Mouse (Mus musculus) intestine, embryonic 15.5 days (tissue): ENCODE data around the gene Ccser1. TPM values are rescaled to one million over a fixed set of nuclear protein-coding genes. Genes with fewer than 3 reads are reported as not detected.

Source experiments
- ATAC-seq: fragments of 200-750 bp; cut with Nextera tagmentation; 2 replicates; pipeline ENCODE4 v1.8.0; 2017; ENCODE audit warnings: moderate TSS enrichment, moderate library complexity
- H3K27ac ChIP-seq: fragments of 300-500 bp; sonication (generic); 2 replicates; pipeline ENCODE4 v1.5.1; 2015; ENCODE audit warnings: mild to moderate bottlenecking, inconsistent platforms
- H3K27me3 ChIP-seq: fragments of 300-500 bp; sonication (generic); replicated peaks from 2 replicates; pipeline ENCODE4 v1.6.1; 2015; ENCODE audit warnings: inconsistent platforms
- H3K36me3 ChIP-seq: fragments of 300-500 bp; sonication (generic); 2 replicates; pipeline ENCODE4 v1.6.1; 2015; ENCODE audit warnings: inconsistent platforms
- H3K4me1 ChIP-seq: fragments of 300-500 bp; sonication (generic); replicated peaks from 2 replicates; pipeline ENCODE4 v1.6.1; 2015; ENCODE audit warnings: inconsistent platforms
- H3K4me2 ChIP-seq: fragments of 300-500 bp; sonication (generic); replicated peaks from 2 replicates; pipeline ENCODE4 v1.6.1; 2015; ENCODE audit warnings: mild to moderate bottlenecking, inconsistent platforms
- H3K4me3 ChIP-seq: fragments of 300-500 bp; sonication (generic); replicated peaks from 2 replicates; pipeline ENCODE4 v1.5.1; 2015; ENCODE audit warnings: inconsistent platforms
- H3K9ac ChIP-seq: fragments of 300-500 bp; sonication (generic); 2 replicates; pipeline ENCODE4 v1.6.1; 2015; ENCODE audit warnings: inconsistent platforms
- H3K9me3 ChIP-seq: fragments of 300-500 bp; sonication (generic); 2 replicates; pipeline ENCODE4 v1.6.1; 2016; ENCODE audit warnings: inconsistent platforms
- WGBS: fragments of 180-500 bp; shearing (Covaris S2); methylation state at CpG from one replicate; pipeline ENCODE4 v1.1.7; 2015; 5-methylcytosine and 5-hydroxymethylcytosine counted together
- polyA plus RNA-seq: library from polyadenylated mRNA; unstranded; fragments of >200 nt; fragmentation: Nextera tagmentation; extraction: Ambion mirVana; gene quantifications from 2 replicates; pipeline ENCODE4 v1.2.1, GENCODE M21; 2015

Ccser1 gene
- polyA plus RNA-seq, 1 experiment from 2014 or later, result 5.6 TPM

DNA sequence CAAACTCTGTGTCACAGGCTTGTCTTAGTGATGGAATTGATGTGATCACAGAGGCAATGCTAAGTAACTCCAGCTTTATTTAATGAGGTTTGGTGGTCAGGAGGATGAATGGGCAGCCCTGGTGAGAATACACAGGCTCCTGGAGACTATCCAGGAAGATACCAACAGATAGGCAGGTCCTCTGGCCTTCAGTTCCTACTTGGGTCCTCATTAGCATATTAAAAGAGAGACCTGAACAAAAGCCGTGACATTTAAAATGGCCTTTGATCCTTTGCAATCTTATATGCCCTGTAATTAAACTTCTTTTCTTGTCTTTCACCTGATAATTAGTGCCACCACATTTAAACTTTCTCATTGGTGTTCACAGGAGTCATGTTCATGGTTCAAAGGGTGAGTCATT, 83.2 kb downstream of the Ccser1 start:
- H3K4me3 ChIP-seq, result no peak overlapping the region
- no peaks in the 10 kb centered on the region for H3K36me3 ChIP-seq
- WGBS, result 37% methylated on average over 1 of the region's 1 CpGs
- no peak overlapping the region for H3K4me2 ChIP-seq
- H3K27ac ChIP-seq, result no peak overlapping the region
- 0 out of 2 replicates have a peak, but pooled peaks have one; percentile 23 for ATAC-seq
- H3K9me3 ChIP-seq, result no peaks in the 10 kb centered on the region
- no peak overlapping the region for H3K9ac ChIP-seq
- H3K4me1 ChIP-seq, result no peaks in the 10 kb centered on the region
- no peaks in the 10 kb centered on the region for H3K27me3 ChIP-seq

DNA sequence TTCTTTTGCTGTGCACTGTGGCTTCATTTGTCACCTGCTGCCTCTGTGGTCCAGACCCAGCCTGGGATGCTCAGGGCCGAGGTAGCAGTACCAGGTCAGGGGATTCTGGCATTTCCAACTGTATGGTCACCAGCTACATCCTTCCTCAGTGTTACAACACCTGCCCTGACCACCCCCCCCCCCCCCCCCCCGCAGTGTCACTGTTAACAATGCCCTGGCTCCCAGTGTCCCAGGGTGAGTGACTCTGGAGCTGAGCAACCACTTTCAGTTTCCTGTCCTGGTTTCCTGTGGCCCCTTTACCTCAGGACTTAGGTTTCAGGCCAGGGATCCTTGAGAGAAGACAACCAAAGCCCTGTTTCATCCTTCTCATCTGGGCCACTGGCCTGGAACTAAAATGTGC, 90.9 kb downstream of the Ccser1 start:
- Histone ChIP-seq H3K4me3 (no peak overlapping the region), H3K27me3 (no peaks in the 10 kb centered on the region), H3K9ac (no peak overlapping the region), H3K27ac (no peak overlapping the region), H3K36me3 (no peaks in the 10 kb centered on the region), H3K4me1 (no peaks in the 10 kb centered on the region), H3K9me3 (no peaks in the 10 kb centered on the region), H3K4me2 (no peak overlapping the region)
- ATAC-seq, result 0 out of 2 replicates have a peak, but pooled peaks have one; percentile 25
- WGBS, result 59% methylated on average over 2 of the region's 2 CpGs

DNA sequence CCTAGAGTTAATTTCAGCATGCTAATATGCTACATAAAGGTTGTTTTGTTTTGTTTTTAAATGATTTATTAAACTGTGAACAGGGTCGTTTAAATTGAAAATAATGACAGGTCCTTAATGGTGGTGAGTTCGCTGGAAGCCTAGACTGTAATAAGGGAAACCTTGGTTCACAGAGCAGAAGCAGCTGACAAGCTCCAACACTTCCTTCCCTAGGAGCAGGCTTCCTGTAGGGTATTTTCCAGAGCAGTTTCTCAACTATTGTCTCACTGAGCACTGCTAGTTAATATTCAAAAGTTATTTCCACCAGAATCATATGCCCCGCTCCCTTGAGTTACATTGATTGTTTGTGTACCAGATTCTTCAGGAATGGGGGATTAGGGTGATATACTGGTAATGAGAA, 93.3 kb downstream of the Ccser1 start:
- Histone ChIP-seq H3K4me3 (no peak overlapping the region), H3K27me3 (no peaks in the 10 kb centered on the region), H3K9ac (no peak overlapping the region), H3K9me3 (no peaks in the 10 kb centered on the region), H3K36me3 (no peaks in the 10 kb centered on the region), H3K4me1 (no peaks in the 10 kb centered on the region), H3K27ac (no peak overlapping the region), H3K4me2 (no peak overlapping the region)
- ATAC-seq, result no peak
- 70% methylated on average over 3 of the region's 3 CpGs for WGBS

DNA sequence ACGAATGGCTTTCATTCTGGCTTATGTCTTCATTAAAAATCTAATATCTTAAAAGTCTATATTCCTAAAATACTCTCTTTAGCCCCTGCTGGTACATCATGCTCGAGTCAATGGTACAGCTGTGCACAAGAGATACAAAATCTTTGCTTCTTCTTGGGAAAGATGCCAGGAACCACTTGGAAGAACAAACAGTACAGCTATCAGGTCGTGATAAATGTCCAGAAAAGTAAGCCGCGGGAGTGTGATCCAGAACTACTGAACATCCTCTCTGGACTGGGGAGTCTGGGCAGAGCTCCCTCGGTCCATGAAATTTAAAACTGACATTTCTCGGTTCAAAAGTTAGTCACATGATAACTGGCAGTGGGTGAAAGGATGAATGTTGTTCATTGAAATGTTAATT, 99.4 kb downstream of the Ccser1 start:
- WGBS, result 34% methylated on average over 7 of the region's 7 CpGs
- no peak overlapping the region for H3K4me2 ChIP-seq
- no peak for ATAC-seq

DNA sequence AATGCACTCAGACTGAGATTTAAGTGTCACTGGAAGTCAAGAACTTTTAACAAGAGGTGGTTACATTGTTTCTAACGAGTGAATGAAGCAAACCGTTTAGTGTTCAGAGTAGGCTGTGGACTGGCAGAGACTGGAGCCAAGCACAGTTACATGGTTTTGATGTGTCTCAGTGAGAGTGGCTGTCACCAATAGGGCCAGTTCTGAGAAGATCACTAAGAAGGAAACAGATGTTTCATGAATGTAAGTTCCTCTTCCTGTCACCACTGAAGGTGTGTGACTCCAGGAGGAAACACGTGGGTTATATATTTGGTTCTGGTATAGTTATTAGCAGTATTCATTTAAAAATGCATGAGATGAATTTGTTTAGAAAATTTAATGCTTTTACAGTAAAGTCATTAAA, 112.8 kb downstream of the Ccser1 start:
- Histone ChIP-seq H3K4me3 (no peak overlapping the region), H3K4me2 (no peak overlapping the region), H3K9ac (no peak overlapping the region), H3K36me3 (no peaks in the 10 kb centered on the region), H3K27me3 (no peaks in the 10 kb centered on the region), H3K4me1 (no peaks in the 10 kb centered on the region), H3K27ac (no peak overlapping the region), H3K9me3 (no peaks in the 10 kb centered on the region)
- WGBS, result 72% methylated on average over 3 of the region's 3 CpGs
- no peak for ATAC-seq

More for the DNA sequence above, 99.4 kb downstream of the Ccser1 start:
- H3K27ac ChIP-seq, result no peak overlapping the region
- no peaks in the 10 kb centered on the region for H3K27me3 ChIP-seq
- no peak overlapping the region for H3K4me3 ChIP-seq
- H3K36me3 ChIP-seq, result no peaks in the 10 kb centered on the region
- H3K9ac ChIP-seq, result no peak overlapping the region
- no peaks in the 10 kb centered on the region for H3K9me3 ChIP-seq
- no peaks in the 10 kb centered on the region for H3K4me1 ChIP-seq

DNA sequence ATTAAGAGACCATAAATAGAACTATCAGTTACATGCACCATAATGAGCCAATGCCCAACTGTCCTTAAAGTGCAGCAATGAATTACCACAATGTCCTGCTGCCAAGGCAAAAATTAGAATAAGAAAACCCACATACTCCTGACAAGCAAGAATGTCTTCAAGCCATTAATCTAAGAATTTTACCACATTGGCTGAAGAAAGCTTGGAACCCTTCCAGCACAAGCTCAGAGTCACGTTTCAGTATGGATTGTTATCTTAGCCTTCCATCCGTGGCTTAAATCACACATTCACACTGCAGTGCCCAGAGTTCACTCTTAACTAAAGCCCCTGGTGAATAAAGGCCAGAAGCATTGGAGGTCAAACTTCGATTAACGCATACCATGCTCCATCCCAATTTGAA, 115.4 kb downstream of the Ccser1 start:
- no peaks in the 10 kb centered on the region for H3K9me3 ChIP-seq
- no peaks in the 10 kb centered on the region for H3K36me3 ChIP-seq
- no peak overlapping the region for H3K4me2 ChIP-seq
- ATAC-seq, result no peak
- no peak overlapping the region for H3K9ac ChIP-seq
- no peak overlapping the region for H3K4me3 ChIP-seq
- H3K27ac ChIP-seq, result no peak overlapping the region
- WGBS, result 46% methylated on average over 4 of the region's 4 CpGs
- H3K27me3 ChIP-seq, result no peaks in the 10 kb centered on the region
- no peaks in the 10 kb centered on the region for H3K4me1 ChIP-seq

DNA sequence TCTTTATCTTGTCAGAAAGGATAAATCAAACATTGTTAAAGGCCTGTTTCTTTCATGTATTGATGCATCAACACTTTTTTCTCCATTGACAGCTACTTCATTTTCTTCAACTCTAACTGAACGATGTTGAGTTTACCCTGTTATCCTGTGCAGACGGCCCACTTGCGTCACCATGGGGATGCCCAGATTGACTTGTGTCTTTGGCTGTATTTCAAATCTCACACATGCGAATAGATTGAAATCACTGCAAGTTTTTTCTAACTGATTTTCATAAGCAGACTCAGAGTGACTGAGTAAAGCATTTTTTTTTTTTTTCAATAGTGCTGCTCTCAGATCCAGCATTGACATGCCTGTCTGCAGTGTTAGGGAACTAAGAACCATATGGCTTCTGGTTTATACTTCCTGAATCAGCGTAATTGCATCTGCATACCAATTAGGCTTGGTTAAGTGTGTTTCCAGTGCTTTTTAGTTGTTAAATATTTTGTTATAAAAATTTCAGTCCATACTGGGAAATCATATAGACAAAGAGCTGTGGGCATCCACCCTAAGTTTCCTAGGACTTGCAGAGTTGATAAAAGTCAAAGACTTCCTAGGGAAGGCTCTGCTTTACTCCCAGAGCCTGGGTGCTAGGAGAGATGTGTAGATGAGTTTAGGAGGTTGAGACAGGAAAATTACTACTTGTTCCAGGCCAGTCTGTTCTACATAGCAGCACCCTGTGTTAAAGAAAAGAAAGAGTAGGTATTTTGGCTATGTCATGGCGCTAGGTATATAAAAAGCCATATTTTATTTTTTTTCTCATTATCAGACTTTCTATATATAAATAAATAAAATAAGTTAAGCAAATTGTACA, 116.3 kb downstream of the Ccser1 start:
- Histone ChIP-seq H3K4me2 (no peak overlapping the region), H3K4me3 (no peak overlapping the region), H3K27me3 (no peaks in the 10 kb centered on the region), H3K4me1 (no peaks in the 10 kb centered on the region), H3K27ac (no peak overlapping the region), H3K9ac (no peak overlapping the region), H3K9me3 (no peaks in the 10 kb centered on the region), H3K36me3 (no peaks in the 10 kb centered on the region)
- 67% methylated on average over 6 of the region's 6 CpGs for WGBS
- no peak for ATAC-seq

DNA sequence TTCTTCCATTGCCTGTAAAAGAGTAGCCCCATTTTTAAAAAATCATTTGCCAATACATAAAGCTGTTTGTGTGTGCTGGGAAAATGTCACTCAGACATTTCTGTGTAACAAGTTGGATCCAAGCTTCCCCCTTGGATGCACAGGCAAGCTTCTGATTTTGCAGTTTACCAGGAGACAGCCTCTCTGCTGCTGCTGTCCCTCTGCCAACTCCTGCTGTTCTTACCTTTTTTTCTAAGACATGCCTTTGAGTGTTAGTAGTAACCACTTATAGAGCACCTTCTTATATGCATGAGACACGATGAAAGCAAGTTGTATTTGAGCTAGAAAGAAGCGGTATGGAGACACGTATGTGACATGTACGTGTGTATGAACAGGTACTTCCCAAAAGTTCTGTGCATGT, 120.3 kb downstream of the Ccser1 start:
- Histone ChIP-seq H3K36me3 (no peaks in the 10 kb centered on the region), H3K9ac (no peak overlapping the region), H3K27me3 (no peaks in the 10 kb centered on the region), H3K9me3 (no peaks in the 10 kb centered on the region), H3K4me3 (no peak overlapping the region), H3K4me1 (no peaks in the 10 kb centered on the region), H3K27ac (no peak overlapping the region), H3K4me2 (no peak overlapping the region)
- WGBS, result 93% methylated on average over 4 of the region's 4 CpGs
- ATAC-seq, result no peak

DNA sequence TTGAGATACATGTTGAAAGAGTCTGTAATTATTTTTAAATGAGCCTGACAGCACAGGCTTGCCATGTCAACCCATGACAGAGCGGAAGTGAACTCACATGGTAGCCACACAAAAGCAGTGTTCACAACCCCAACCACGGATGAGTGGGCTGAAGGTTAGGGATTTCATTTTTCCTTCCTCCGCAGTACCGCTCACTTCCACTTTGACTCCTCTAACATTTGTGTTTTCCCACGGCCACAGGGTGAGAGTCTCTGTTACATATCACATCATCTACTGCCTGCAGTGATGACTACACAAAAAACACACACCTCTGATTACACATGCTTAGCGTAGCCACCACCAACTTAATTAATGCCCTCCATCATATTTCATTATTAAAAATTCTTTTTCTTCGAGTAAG, 120.9 kb downstream of the Ccser1 start:
- ATAC-seq, result no peak
- Histone ChIP-seq H3K9me3 (no peaks in the 10 kb centered on the region), H3K27me3 (no peaks in the 10 kb centered on the region), H3K9ac (no peak overlapping the region), H3K4me2 (no peak overlapping the region), H3K27ac (no peak overlapping the region), H3K4me1 (no peaks in the 10 kb centered on the region), H3K4me3 (no peak overlapping the region), H3K36me3 (no peaks in the 10 kb centered on the region)
- WGBS, result 64% methylated on average over 7 of the region's 7 CpGs

DNA sequence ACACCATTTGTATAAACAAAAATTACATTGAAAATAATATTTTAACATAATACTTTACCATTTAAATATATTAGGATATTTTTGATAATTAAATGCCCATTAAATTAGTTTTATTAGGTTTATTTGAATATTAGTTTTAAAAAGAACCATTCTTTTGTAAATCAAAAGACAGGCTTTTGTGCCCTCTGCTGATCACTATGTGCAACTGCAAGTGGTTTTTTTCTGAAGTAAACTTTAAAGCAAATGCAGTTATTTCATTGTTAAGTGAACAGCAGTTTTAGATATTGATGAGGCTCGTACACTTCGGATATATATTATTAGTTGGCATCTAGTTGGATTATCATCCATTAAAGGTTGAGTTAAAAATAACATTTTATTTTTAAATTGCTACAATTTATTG, 121.5 kb downstream of the Ccser1 start:
- H3K27ac ChIP-seq, result no peak overlapping the region
- no peaks in the 10 kb centered on the region for H3K36me3 ChIP-seq
- H3K9me3 ChIP-seq, result no peaks in the 10 kb centered on the region
- no peaks in the 10 kb centered on the region for H3K27me3 ChIP-seq
- no peak overlapping the region for H3K4me3 ChIP-seq
- H3K4me2 ChIP-seq, result no peak overlapping the region
- 25% methylated on average over 2 of the region's 2 CpGs for WGBS
- no peaks in the 10 kb centered on the region for H3K4me1 ChIP-seq
- no peak for ATAC-seq
- no peak overlapping the region for H3K9ac ChIP-seq

DNA sequence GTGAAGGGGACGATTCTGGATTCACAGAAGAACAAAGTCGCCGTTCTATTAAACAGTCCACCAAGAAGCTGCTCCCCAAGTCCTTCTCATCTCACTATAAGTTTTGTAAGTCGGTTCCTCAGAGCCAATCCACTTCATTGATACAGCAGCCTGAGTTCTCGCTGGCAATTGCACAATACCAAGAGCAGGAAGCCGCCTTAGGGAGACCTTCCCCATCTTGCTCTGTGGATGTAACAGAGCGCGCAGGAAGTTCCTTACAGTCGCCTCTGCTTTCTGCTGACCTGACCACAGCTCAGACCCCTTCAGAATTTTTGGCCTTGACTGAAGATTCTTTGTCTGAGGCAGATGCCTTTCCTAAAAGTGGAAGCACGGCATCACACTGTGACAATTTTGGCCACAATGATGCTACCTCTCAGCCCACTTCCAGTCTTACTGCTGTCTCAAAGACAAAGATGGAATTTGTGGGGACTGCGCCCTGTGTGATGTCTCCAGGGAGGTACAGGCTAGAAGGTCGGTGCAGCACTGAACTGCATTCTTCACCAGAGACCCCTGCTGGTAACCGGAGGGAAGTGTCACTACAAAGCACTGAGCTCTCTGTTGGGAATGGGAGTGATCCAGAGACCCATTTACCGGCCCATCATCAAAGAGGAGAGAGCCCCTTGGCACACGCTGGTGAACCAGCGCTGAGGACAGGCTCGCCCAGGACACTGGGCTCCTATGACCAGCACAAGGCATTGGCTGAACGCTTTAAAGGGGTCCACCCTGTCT, 131.4 kb downstream of the Ccser1 start:
- H3K4me3 ChIP-seq, result no peak overlapping the region
- 85% methylated on average over 18 of the region's 18 CpGs for WGBS
- no peak for ATAC-seq

DNA sequence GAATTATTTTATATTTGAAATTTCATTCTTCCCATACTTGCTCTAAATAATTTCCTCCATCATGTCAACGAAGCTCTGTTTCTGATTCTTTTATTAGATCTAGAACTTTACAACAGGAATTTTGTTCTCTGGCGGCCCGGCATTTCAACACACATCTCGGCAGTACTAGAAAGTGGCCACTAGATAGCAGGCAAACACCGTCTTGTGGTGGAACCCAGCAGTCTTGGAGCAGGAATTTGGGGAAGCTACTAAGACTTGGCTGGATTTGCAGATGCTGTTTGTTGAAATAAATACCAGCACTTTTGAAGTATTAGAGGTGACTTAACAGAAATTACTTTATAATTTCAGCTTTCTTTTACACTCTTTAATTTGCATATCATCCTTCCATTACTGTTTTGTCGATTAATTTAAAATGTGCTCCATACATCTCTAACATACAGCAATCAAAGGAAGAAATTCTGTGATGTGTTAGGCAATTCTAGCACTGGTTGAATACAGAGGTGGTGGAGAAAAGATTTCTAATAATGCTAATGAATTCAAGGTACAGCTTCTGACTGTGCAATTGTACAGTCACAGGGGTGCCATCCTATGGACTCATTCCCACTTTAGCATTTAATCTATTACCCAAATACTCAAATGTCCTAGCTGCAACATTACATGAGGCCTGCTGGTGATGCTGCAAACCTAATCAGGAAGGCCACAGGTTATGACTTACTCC, 135.9 kb downstream of the Ccser1 start:
- Histone ChIP-seq H3K4me1 (no peaks in the 10 kb centered on the region), H3K27ac (no peak overlapping the region), H3K4me3 (no peak overlapping the region), H3K36me3 (no peaks in the 10 kb centered on the region), H3K9me3 (no peaks in the 10 kb centered on the region), H3K4me2 (no peak overlapping the region), H3K9ac (no peak overlapping the region), H3K27me3 (no peaks in the 10 kb centered on the region)
- no peak for ATAC-seq
- 22% methylated on average over 6 of the region's 6 CpGs for WGBS

More for the DNA sequence above, 131.4 kb downstream of the Ccser1 start:
- H3K27ac ChIP-seq, result no peak overlapping the region
- no peaks in the 10 kb centered on the region for H3K4me1 ChIP-seq
- H3K9ac ChIP-seq, result no peak overlapping the region
- no peaks in the 10 kb centered on the region for H3K9me3 ChIP-seq
- no peak overlapping the region for H3K4me2 ChIP-seq
- H3K27me3 ChIP-seq, result no peaks in the 10 kb centered on the region
- no peaks in the 10 kb centered on the region for H3K36me3 ChIP-seq
